Mouse (Mus musculus) layer of hippocampus, postnatal 14 days (tissue): ENCODE measurements around the gene Hmgb3. TPM values are rescaled to one million over a fixed set of nuclear protein-coding genes. Genes with fewer than 3 reads are reported as not detected.
"Not testable (repeated sequence)": the region's sequence is repeated elsewhere in the genome, so short reads cannot be mapped to it uniquely, and the experiment has no call there.

Experiments used
- DNase-seq, 2 experiments: peaks; one replicate each; pipeline ENCODE4 v3.0.0; 2021 to 2022; ENCODE audit warnings: low spot score in 2 of 2, mixed read lengths in 1 of 2
- long read RNA-seq, 2 experiments: library from polyadenylated mRNA; stranded (forward); transcript quantifications; one replicate each; pipeline ENCODE4 v2.0.0; 2021
- total RNA-seq, 2 experiments: library from RNA; stranded (reverse); gene quantifications; 2 replicates each; pipeline ENCODE4 v1.2.3; 2021

Gene Hmgb3
- 10 to 100 TPM; 31.8 to 42.9 TPM for total RNA-seq
- long read RNA-seq, experiment 1, transcript Hmgb3-202 (5 exons, 1,571 nt): minor isoform, 23 of 62 reads
- long read RNA-seq, experiment 1, transcript Hmgb3-204 (5 exons, 1,743 nt): major isoform, 25 of 62 reads
- long read RNA-seq, experiment 1, partial matches to known transcripts: 0 of 62 reads
- long read RNA-seq, experiment 1, other reads (novel, unspliced or antisense): 10 of 62 reads
- long read RNA-seq, experiment 2, transcript Hmgb3-206 (4 exons, 847 nt): minor isoform, 6 of 79 reads
- long read RNA-seq, experiment 2, transcript Hmgb3-204 (5 exons, 1,743 nt): minor isoform, 11 of 79 reads
- long read RNA-seq, experiment 2, transcript Hmgb3-202 (5 exons, 1,571 nt): major isoform, 51 of 79 reads
- long read RNA-seq, experiment 2, partial matches to known transcripts: 7 of 79 reads
- long read RNA-seq, experiment 2, other reads (novel, unspliced or antisense): 2 of 79 reads

- peak; percentile 69 to 84 for DNase-seq
Observed at GRCm38 (mm10) chrX:71555415-71556114, at the start of gene Hmgb3. TSS of gene Hmgb3 (plus strand) at chrX:71555918.

- not testable (repeated sequence) for DNase-seq
Observed at GRCm38 (mm10) chrX:71506591-71506990, 49.1 kb upstream of the Hmgb3 start.

GRCm38 (mm10) chrX:71519252-71519651 is 36.5 kb upstream of the Hmgb3 start:
- no peak for DNase-seq

GRCm38 (mm10) chrX:71522889-71523288 is 32.8 kb upstream of the Hmgb3 start:
- no peak for DNase-seq

GRCm38 (mm10) chrX:71524310-71524709 is 31.4 kb upstream of the Hmgb3 start:
- DNase-seq: no peak

- DNase-seq: no peak
Observed at GRCm38 (mm10) chrX:71525593-71526299, 30.0 kb upstream of the Hmgb3 start.

GRCm38 (mm10) chrX:71527461-71527860 is 28.3 kb upstream of the Hmgb3 start:
- no peak for DNase-seq

GRCm38 (mm10) chrX:71528150-71528549 is 27.6 kb upstream of the Hmgb3 start:
- no peak for DNase-seq

GRCm38 (mm10) chrX:71528646-71529045 is 27.1 kb upstream of the Hmgb3 start:
- DNase-seq: peak in 1 of 2 experiments; percentile 4

- no peak for DNase-seq
Observed at GRCm38 (mm10) chrX:71532635-71533034, 23.1 kb upstream of the Hmgb3 start.

- no peak for DNase-seq
Observed at GRCm38 (mm10) chrX:71534102-71534501, 21.6 kb upstream of the Hmgb3 start.

- DNase-seq: no peak
Observed at GRCm38 (mm10) chrX:71537791-71538190, 17.9 kb upstream of the Hmgb3 start.

GRCm38 (mm10) chrX:71540821-71541510 is 14.8 kb upstream of the Hmgb3 start:
- DNase-seq: peak in 1 of 2 experiments; percentile 13

GRCm38 (mm10) chrX:71544731-71545130 is 11.0 kb upstream of the Hmgb3 start:
- DNase-seq: no peak

GRCm38 (mm10) chrX:71545163-71545562 is 10.6 kb upstream of the Hmgb3 start:
- DNase-seq: no peak

- peak in 1 of 2 experiments; percentile 8 for DNase-seq
Observed at GRCm38 (mm10) chrX:71556115-71556941, 610 bp downstream of the Hmgb3 start.

GRCm38 (mm10) chrX:71556965-71557491 is 1.3 kb downstream of the Hmgb3 start:
- DNase-seq: no peak

- no peak for DNase-seq
Observed at GRCm38 (mm10) chrX:71559336-71559735, 3.6 kb downstream of the Hmgb3 start.

GRCm38 (mm10) chrX:71560796-71561195 is 5.1 kb downstream of the Hmgb3 start:
- no peak for DNase-seq
